Mouse (Mus musculus): ENCODE data around the gene Npy. TPM values are rescaled to one million over a fixed set of nuclear protein-coding genes. Genes with fewer than 3 reads are reported as not detected.
A peak's percentile ranks its signal among the peaks of the same experiment; 100 is the strongest.

The Npy gene
- polyA plus RNA-seq, 1 experiment from 2014 or later = 165 TPM

GRCm38 (mm10) chr6:49871071-49871470 is 48.6 kb downstream of the Npy start:
- Histone ChIP-seq H3K9me3 (ENCODE audit: control insufficient read depth, low read length) (no peaks in the 10 kb centered on the region), H3K27ac (ENCODE audit: low read length) (no peak overlapping the region), H3K27me3 (replicated peaks; ENCODE audit: control insufficient read depth, insufficient read depth, low read length) (no peaks in the 10 kb centered on the region), H3K4me3 (replicated peaks; ENCODE audit: low read length) (no peak overlapping the region), H3K9ac (replicated peaks; ENCODE audit: low read depth, low read length) (no peak overlapping the region), H3K4me1 (replicated peaks; ENCODE audit: control insufficient read depth, insufficient read depth, low read length) (peaks cover 8% of the 10 kb centered on the region), H3K4me2 (ENCODE audit: low read length) (no peak overlapping the region), H3K36me3 (ENCODE audit: control insufficient read depth, insufficient read depth) (no peaks in the 10 kb centered on the region)
- WGBS = 93% methylated on average over 6 of the region's 6 CpGs
- no peak for ATAC-seq

GRCm38 (mm10) chr6:49873556-49873955 is 51.0 kb downstream of the Npy start:
- Histone ChIP-seq H3K9me3 (ENCODE audit: control insufficient read depth, low read length) (no peaks in the 10 kb centered on the region), H3K36me3 (ENCODE audit: control insufficient read depth, insufficient read depth) (no peaks in the 10 kb centered on the region), H3K9ac (replicated peaks; ENCODE audit: low read depth, low read length) (no peak overlapping the region), H3K4me3 (replicated peaks; ENCODE audit: low read length) (no peak overlapping the region), H3K27me3 (replicated peaks; ENCODE audit: control insufficient read depth, insufficient read depth, low read length) (no peaks in the 10 kb centered on the region), H3K27ac (ENCODE audit: low read length) (no peak overlapping the region), H3K4me2 (ENCODE audit: low read length) (no peak overlapping the region), H3K4me1 (replicated peaks; ENCODE audit: control insufficient read depth, insufficient read depth, low read length) (peaks cover 8% of the 10 kb centered on the region)
- ATAC-seq = no peak
- WGBS = 97% methylated on average over 1 of the region's 1 CpGs

GRCm38 (mm10) chr6:49875160-49875559 is 52.6 kb downstream of the Npy start:
- no peaks in the 10 kb centered on the region for H3K9me3 ChIP-seq (ENCODE audit: control insufficient read depth, low read length)
- peaks cover 8% of the 10 kb centered on the region for H3K4me1 ChIP-seq (replicated peaks; ENCODE audit: control insufficient read depth, insufficient read depth, low read length)
- no peak overlapping the region for H3K9ac ChIP-seq (replicated peaks; ENCODE audit: low read depth, low read length)
- peak; percentile 71 for ATAC-seq
- H3K4me3 ChIP-seq (replicated peaks; ENCODE audit: low read length) = no peak overlapping the region
- WGBS = 6% methylated on average over 2 of the region's 2 CpGs
- no peak overlapping the region for H3K4me2 ChIP-seq (ENCODE audit: low read length)
- H3K27me3 ChIP-seq (replicated peaks; ENCODE audit: control insufficient read depth, insufficient read depth, low read length) = no peaks in the 10 kb centered on the region
- no peaks in the 10 kb centered on the region for H3K36me3 ChIP-seq (ENCODE audit: control insufficient read depth, insufficient read depth)
- no peak overlapping the region for H3K27ac ChIP-seq (ENCODE audit: low read length)

GRCm38 (mm10) chr6:49875791-49876190 is 53.3 kb downstream of the Npy start:
- H3K4me3 ChIP-seq (replicated peaks; ENCODE audit: low read length) = no peak overlapping the region
- H3K27me3 ChIP-seq (replicated peaks; ENCODE audit: control insufficient read depth, insufficient read depth, low read length) = no peaks in the 10 kb centered on the region
- H3K4me1 ChIP-seq (replicated peaks; ENCODE audit: control insufficient read depth, insufficient read depth, low read length) = peaks cover 8% of the 10 kb centered on the region
- H3K36me3 ChIP-seq (ENCODE audit: control insufficient read depth, insufficient read depth) = no peaks in the 10 kb centered on the region
- no peak overlapping the region for H3K4me2 ChIP-seq (ENCODE audit: low read length)
- H3K27ac ChIP-seq (ENCODE audit: low read length) = no peak overlapping the region
- WGBS = 49% methylated on average over 6 of the region's 6 CpGs
- no peak overlapping the region for H3K9ac ChIP-seq (replicated peaks; ENCODE audit: low read depth, low read length)
- no peak for ATAC-seq
- H3K9me3 ChIP-seq (ENCODE audit: control insufficient read depth, low read length) = no peaks in the 10 kb centered on the region
